Mouse (Mus musculus): ENCODE data around the gene Gnaz. TPM values are rescaled to one million over a fixed set of nuclear protein-coding genes. Genes with fewer than 3 reads are reported as not detected.

Gene Gnaz
- polyA plus RNA-seq, 1 experiment, result 20.9 TPM

DNA sequence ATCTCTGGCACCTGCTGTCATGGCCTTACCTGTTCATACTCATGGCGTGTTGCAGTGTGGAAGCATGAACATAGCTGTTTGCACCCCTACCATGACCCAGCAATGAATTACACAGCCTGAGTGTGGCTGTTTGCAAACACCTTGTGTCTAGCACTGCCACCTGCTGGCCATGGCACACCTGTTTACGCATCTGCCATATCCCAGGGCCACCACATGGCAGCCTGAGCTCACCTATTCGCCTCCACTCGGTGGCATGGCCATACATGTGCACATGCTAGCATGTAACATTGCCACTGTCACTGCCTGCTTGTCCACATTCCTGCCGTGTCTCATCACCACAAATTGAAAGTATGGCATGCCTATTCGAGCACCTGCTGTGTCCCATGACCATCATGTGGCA lies 37.4 kb upstream of the Gnaz start:
- H3K4me3 ChIP-seq (replicated peaks; ENCODE audit: control insufficient read depth, low read depth, low read length), result no peak overlapping the region
- H3K27ac ChIP-seq (ENCODE audit: control insufficient read depth, insufficient read depth, low read depth, low read length, poor library complexity), result no peak overlapping the region
- 66% methylated on average over 6 of the region's 6 CpGs for WGBS
- peaks cover 1% of the 10 kb centered on the region; the same call in 1 of the 2 replicates for H3K4me1 ChIP-seq (ENCODE audit: control insufficient read depth, insufficient read depth, low read length)
- TF ChIP-seq CTCF (IDR thresholded peaks at IDR 0.05; ENCODE audit: control insufficient read depth, insufficient read depth, low read length), result peak; percentile 46
- TF ChIP-seq POLR2A (IDR thresholded peaks at IDR 0.05; ENCODE audit: borderline replicate concordance, control insufficient read depth, low read depth, low read length), result no peak

DNA sequence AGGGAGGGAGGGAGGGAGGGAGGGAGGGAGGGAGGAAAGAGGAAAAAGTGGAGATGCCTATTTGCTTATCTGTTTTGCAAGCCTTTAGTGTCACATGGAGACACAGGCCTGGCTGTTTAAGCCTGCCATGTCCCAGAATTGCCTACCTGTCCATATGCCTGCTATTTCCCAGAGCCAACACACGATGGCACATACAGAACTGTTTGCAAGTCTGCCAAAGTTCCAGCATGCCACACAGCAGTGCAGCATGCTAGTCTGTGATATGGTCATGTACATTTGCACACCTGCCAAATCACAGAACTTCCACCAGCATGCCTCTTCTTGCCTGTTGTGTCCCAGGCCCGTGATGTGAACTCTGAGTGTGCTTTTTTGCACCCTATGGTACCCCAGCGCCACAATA lies 36.4 kb upstream of the Gnaz start:
- Histone ChIP-seq H3K4me1 (ENCODE audit: control insufficient read depth, insufficient read depth, low read length) (no peaks in the 10 kb centered on the region), H3K27ac (ENCODE audit: control insufficient read depth, insufficient read depth, low read depth, low read length, poor library complexity) (no peak overlapping the region), H3K4me3 (replicated peaks; ENCODE audit: control insufficient read depth, low read depth, low read length) (no peak overlapping the region)
- 65% methylated on average over 3 of the region's 3 CpGs for WGBS
- TF ChIP-seq POLR2A (IDR thresholded peaks at IDR 0.05; ENCODE audit: borderline replicate concordance, control insufficient read depth, low read depth, low read length) (no peak), CTCF (IDR thresholded peaks at IDR 0.05; ENCODE audit: control insufficient read depth, insufficient read depth, low read length) (no peak)

DNA sequence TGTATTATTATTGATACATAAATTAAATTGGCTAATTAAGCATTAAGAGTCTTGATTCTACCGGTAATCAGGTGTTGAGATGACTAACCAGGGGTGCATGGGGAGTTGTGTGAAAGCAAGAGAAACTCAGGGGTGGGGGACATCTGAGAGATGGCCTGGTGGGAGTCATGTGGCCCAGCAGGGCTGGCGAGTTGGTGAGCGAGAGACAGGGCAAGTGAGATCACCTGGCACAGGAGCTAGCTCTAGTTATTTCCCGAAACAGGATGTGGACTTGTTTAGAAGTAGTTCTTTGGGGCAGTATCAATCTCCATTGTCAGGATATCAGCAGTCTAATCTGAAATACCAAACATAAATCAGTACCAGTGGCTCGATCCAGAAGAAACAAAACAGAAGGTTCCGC lies 35.3 kb upstream of the Gnaz start:
- no peak overlapping the region for H3K27ac ChIP-seq (ENCODE audit: control insufficient read depth, insufficient read depth, low read depth, low read length, poor library complexity)
- no peaks in the 10 kb centered on the region for H3K4me1 ChIP-seq (ENCODE audit: control insufficient read depth, insufficient read depth, low read length)
- no peak overlapping the region for H3K4me3 ChIP-seq (replicated peaks; ENCODE audit: control insufficient read depth, low read depth, low read length)
- TF ChIP-seq CTCF (IDR thresholded peaks at IDR 0.05; ENCODE audit: control insufficient read depth, insufficient read depth, low read length) (no peak), POLR2A (IDR thresholded peaks at IDR 0.05; ENCODE audit: borderline replicate concordance, control insufficient read depth, low read depth, low read length) (no peak)
- WGBS, result 66% methylated on average over 6 of the region's 6 CpGs

DNA sequence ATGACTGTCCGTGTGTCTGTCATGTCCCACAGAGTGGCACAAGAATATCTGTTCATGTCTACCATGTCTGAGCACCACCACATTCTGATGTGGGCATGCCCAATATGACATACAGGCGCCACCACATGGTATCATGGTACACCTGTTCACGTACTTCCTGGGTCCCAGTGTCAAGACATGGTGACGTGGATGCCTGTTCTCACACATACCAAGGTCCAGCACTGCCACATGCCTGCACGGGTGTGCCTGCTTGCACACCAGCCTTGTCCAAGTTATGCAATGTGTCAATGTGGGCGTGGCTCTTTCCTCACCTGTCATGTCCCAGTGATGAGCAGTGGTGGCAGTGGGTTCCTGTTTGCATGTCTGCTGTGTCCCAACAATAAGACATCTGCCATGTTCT lies 34.5 kb upstream of the Gnaz start:
- Histone ChIP-seq H3K4me1 (ENCODE audit: control insufficient read depth, insufficient read depth, low read length) (no peaks in the 10 kb centered on the region), H3K27ac (ENCODE audit: control insufficient read depth, insufficient read depth, low read depth, low read length, poor library complexity) (no peak overlapping the region), H3K4me3 (replicated peaks; ENCODE audit: control insufficient read depth, low read depth, low read length) (no peak overlapping the region)
- TF ChIP-seq CTCF (IDR thresholded peaks at IDR 0.05; ENCODE audit: control insufficient read depth, insufficient read depth, low read length) (no peak), POLR2A (IDR thresholded peaks at IDR 0.05; ENCODE audit: borderline replicate concordance, control insufficient read depth, low read depth, low read length) (no peak)
- WGBS, result 72% methylated on average over 6 of the region's 6 CpGs

DNA sequence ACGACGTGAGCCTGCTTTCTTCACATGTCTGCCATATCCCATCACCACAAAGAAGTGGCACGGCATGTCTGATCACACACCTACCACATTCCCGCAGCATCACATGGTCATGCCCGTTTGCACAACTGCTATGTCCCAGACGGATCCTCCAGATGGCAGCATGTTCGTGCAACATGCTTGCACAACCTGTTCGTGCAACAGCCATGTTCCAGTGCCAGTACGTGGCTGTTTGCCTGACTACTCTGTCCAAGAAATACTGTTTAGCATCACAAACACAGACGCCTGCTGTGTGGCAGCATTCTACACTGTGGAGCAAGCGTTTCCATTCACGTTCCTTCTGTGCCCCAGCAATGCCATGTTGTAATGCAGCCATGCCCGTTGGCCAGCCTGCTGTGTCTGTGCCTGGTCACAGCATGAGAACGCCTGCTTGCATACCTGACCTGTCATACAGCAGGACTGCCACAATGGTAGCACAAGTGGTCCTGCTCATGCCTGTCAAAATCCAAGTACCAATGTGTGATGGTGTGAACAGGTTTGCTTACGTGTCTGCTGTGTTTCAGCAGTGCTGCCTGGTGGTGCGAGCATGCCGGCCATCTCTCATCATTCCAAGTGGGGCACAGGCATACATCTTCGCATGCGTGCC lies 33.3 kb upstream of the Gnaz start:
- TF ChIP-seq CTCF (IDR thresholded peaks at IDR 0.05; ENCODE audit: control insufficient read depth, insufficient read depth, low read length), result no peak
- no peak for TF ChIP-seq POLR2A (IDR thresholded peaks at IDR 0.05; ENCODE audit: borderline replicate concordance, control insufficient read depth, low read depth, low read length)
- H3K27ac ChIP-seq (ENCODE audit: control insufficient read depth, insufficient read depth, low read depth, low read length, poor library complexity), result no peak overlapping the region
- 77% methylated on average over 19 of the region's 19 CpGs for WGBS
- no peaks in the 10 kb centered on the region for H3K4me1 ChIP-seq (ENCODE audit: control insufficient read depth, insufficient read depth, low read length)
- H3K4me3 ChIP-seq (replicated peaks; ENCODE audit: control insufficient read depth, low read depth, low read length), result no peak overlapping the region

DNA sequence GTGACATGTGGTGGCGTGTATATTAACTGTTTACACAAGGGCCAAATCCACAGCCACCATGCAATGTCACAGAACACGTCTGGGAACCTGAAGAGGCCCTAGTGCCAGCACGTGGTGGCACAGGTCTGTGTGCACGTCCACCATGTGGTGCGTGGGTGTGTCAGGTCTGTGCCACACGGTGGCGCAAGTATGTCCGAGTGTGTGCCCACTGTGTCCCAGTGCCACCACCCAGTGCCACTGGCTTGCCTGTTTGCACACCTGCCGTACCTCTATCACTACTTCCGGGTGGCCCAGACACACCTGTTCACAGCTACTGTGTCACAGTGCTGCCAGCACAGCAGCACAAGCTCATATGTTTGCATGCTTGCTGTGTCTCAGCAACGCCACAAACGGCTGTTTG lies 32.5 kb upstream of the Gnaz start:
- no peak overlapping the region for H3K4me3 ChIP-seq (replicated peaks; ENCODE audit: control insufficient read depth, low read depth, low read length)
- TF ChIP-seq CTCF (IDR thresholded peaks at IDR 0.05; ENCODE audit: control insufficient read depth, insufficient read depth, low read length), result no peak
- TF ChIP-seq POLR2A (IDR thresholded peaks at IDR 0.05; ENCODE audit: borderline replicate concordance, control insufficient read depth, low read depth, low read length), result no peak
- H3K27ac ChIP-seq (ENCODE audit: control insufficient read depth, insufficient read depth, low read depth, low read length, poor library complexity), result no peak overlapping the region
- 79% methylated on average over 12 of the region's 12 CpGs for WGBS
- no peaks in the 10 kb centered on the region for H3K4me1 ChIP-seq (ENCODE audit: control insufficient read depth, insufficient read depth, low read length)

DNA sequence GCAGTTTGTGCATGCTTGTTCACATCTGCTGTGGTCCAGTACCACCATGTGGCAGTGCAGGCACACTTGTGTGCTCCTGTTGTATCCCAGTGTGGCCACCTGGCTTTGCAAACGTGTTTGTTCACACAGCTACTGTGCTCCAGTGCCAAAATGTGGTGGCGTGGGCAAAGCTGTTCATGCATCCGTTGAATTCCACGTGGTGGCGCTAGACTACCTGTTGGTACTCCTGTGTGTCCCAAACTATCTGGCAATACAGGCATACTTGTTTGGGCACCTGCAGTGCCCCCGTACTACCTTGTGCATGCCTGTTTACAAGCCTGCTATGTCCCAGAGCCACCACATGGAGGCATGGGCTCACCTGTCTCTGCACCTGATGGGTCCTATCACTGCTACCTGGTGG lies 32.0 kb upstream of the Gnaz start:
- TF ChIP-seq POLR2A (IDR thresholded peaks at IDR 0.05; ENCODE audit: borderline replicate concordance, control insufficient read depth, low read depth, low read length) (no peak), CTCF (IDR thresholded peaks at IDR 0.05; ENCODE audit: control insufficient read depth, insufficient read depth, low read length) (peak; percentile 43; the same call in 1 of the 2 replicates)
- H3K4me1 ChIP-seq (ENCODE audit: control insufficient read depth, insufficient read depth, low read length), result no peaks in the 10 kb centered on the region
- no peak overlapping the region for H3K27ac ChIP-seq (ENCODE audit: control insufficient read depth, insufficient read depth, low read depth, low read length, poor library complexity)
- no peak overlapping the region for H3K4me3 ChIP-seq (replicated peaks; ENCODE audit: control insufficient read depth, low read depth, low read length)
- WGBS, result 29% methylated on average over 6 of the region's 6 CpGs

DNA sequence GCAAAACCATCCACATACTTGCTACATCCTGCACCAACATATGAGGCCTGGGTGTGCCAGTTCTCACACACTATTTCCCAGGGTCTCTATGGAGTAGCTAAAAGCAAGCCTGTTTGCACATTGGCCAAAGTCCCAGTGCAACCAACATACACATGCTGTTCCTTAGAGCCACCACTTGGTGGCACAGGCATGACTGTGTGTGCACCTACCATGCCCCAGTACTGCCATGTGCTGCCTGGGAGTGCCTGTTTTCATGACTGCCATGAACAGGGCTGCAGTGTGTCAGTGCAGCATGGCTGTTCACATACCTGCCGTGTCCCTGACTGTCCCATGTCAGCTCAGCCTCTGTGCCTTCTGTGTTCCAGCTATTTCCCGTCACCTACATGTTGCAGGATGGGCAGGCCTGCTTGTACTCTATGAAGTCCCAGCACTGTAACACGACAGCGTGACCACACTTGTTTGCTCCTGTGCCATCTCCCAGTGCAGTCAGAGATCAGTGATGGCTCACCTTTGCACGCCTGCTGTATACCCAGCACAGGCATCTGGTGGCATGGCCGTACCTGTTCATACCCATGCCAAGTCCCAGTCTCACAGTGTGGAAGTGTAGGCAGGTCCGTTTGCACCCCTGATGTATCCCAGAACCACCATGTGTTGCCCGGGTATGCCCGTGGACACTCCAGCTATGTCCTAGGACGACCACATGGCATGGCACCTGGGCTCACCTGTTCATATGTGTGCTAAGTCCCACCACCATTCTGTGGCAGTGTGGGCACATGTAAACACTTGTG lies 29.8 kb upstream of the Gnaz start:
- H3K27ac ChIP-seq (ENCODE audit: control insufficient read depth, insufficient read depth, low read depth, low read length, poor library complexity), result no peak overlapping the region
- TF ChIP-seq POLR2A (IDR thresholded peaks at IDR 0.05; ENCODE audit: borderline replicate concordance, control insufficient read depth, low read depth, low read length), result no peak
- TF ChIP-seq CTCF (IDR thresholded peaks at IDR 0.05; ENCODE audit: control insufficient read depth, insufficient read depth, low read length), result peak; percentile 70
- H3K4me3 ChIP-seq (replicated peaks; ENCODE audit: control insufficient read depth, low read depth, low read length), result no peak overlapping the region
- H3K4me1 ChIP-seq (ENCODE audit: control insufficient read depth, insufficient read depth, low read length), result no peaks in the 10 kb centered on the region
- 84% methylated on average over 10 of the region's 10 CpGs for WGBS

Measured in bone marrow, adult 2 months (tissue).